Mouse (Mus musculus) small intestine, adult 2 months (tissue): ENCODE data around the gene Hist1h2an. TPM values are rescaled to one million over a fixed set of nuclear protein-coding genes. Genes with fewer than 3 reads are reported as not detected.
"Not testable (repeated sequence)": the region's sequence is repeated elsewhere in the genome, so short reads cannot be mapped to it uniquely, and the experiment has no call there.

ENCODE experiments used
- H3K27ac ChIP-seq: fragments of 200-500 bp; 2 replicates; pipeline ENCODE4 v1.5.1; 2012; ENCODE audit warnings: low read depth, low read length, control low read depth, inconsistent platforms; ENCODE audit not compliant: insufficient read depth
- H3K27me3 ChIP-seq: fragments of 200-500 bp; 2 replicates; pipeline ENCODE4 v1.6.1; 2012; ENCODE audit warnings: mild to moderate bottlenecking, moderate library complexity, low read length, inconsistent platforms; ENCODE audit not compliant: control insufficient read depth, insufficient read depth
- H3K36me3 ChIP-seq: fragments of 200-500 bp; 2 replicates; pipeline ENCODE4 v1.6.1; 2012; ENCODE audit warnings: mild to moderate bottlenecking, low read length, control low read depth, inconsistent platforms; ENCODE audit not compliant: control insufficient read depth, insufficient read depth
- H3K4me1 ChIP-seq: fragments of 200-500 bp; 2 replicates; pipeline ENCODE4 v1.6.1; 2012; ENCODE audit warnings: low read length, inconsistent platforms, mixed read lengths; ENCODE audit not compliant: control insufficient read depth, insufficient read depth, insufficient read length
- H3K4me3 ChIP-seq: fragments of 200-500 bp; 2 replicates; pipeline ENCODE4 v1.5.1; 2012; ENCODE audit warnings: low read depth, mild to moderate bottlenecking, control low read depth, inconsistent platforms, low read length, moderate library complexity
- CTCF ChIP-seq: fragments of 200-500 bp; IDR thresholded peaks from 2 replicates; pipeline ENCODE4 v1.5.1; 2012; ENCODE audit warnings: low read depth, mild to moderate bottlenecking, control low read depth, inconsistent platforms, low read length, moderate library complexity, mixed read lengths; ENCODE audit not compliant: insufficient replicate concordance, insufficient read length; ENCODE audit errors: extremely low read depth
- POLR2A ChIP-seq: fragments of 200-500 bp; IDR thresholded peaks from 2 replicates; pipeline ENCODE4 v1.6.1; 2012; ENCODE audit warnings: low read depth, mild to moderate bottlenecking, control low read depth, inconsistent platforms, low read length, moderate library complexity
- WGBS: fragments of 180-500 bp; shearing (Covaris S2); methylation state at CpG from one replicate; pipeline ENCODE4 v1.1.7; 2018; 5-methylcytosine and 5-hydroxymethylcytosine counted together
- polyA plus RNA-seq: library from polyadenylated mRNA; depleted of rRNA; stranded (reverse); fragments of >200 nt; gene quantifications from 2 replicates; pipeline ENCODE4 v1.2.3, GENCODE M21; 2012

Hist1h2an gene
- polyA plus RNA-seq, 1 experiment = 67.8 TPM

- no peaks in the 10 kb centered on the region for H3K36me3 ChIP-seq
- TF ChIP-seq CTCF (no peak), POLR2A (no peak)
- H3K4me3 ChIP-seq = peak overlapping the region; percentile 75
- H3K27ac ChIP-seq = peak overlapping the region; percentile 84
- peaks cover 6% of the 10 kb centered on the region; the same call in 1 of the 2 replicates for H3K4me1 ChIP-seq
- no peaks in the 10 kb centered on the region for H3K27me3 ChIP-seq
- WGBS = 1% methylated on average over 33 of the region's 33 CpGs
Observed at GRCm38 (mm10) chr13:21778814-21779766, 7.9 kb downstream of the Hist1h2an start.

- TF ChIP-seq CTCF = no peak
- no peak for TF ChIP-seq POLR2A
- Histone ChIP-seq H3K36me3 (no peaks in the 10 kb centered on the region), H3K27ac (no peak overlapping the region), H3K4me1 (peaks cover 3% of the 10 kb centered on the region; the same call in 1 of the 2 replicates), H3K4me3 (no peak overlapping the region), H3K27me3 (no peaks in the 10 kb centered on the region)
- 67% methylated on average over 1 of the region's 1 CpGs for whole genome bisulfite sequencing
Observed at GRCm38 (mm10) chr13:21755707-21756106, 31.3 kb downstream of the Hist1h2an start.

- WGBS = under 1% methylated on average over 25 of the region's 26 CpGs
Observed at GRCm38 (mm10) chr13:21754294-21755001, 32.6 kb downstream of the Hist1h2an start.

DNA sequence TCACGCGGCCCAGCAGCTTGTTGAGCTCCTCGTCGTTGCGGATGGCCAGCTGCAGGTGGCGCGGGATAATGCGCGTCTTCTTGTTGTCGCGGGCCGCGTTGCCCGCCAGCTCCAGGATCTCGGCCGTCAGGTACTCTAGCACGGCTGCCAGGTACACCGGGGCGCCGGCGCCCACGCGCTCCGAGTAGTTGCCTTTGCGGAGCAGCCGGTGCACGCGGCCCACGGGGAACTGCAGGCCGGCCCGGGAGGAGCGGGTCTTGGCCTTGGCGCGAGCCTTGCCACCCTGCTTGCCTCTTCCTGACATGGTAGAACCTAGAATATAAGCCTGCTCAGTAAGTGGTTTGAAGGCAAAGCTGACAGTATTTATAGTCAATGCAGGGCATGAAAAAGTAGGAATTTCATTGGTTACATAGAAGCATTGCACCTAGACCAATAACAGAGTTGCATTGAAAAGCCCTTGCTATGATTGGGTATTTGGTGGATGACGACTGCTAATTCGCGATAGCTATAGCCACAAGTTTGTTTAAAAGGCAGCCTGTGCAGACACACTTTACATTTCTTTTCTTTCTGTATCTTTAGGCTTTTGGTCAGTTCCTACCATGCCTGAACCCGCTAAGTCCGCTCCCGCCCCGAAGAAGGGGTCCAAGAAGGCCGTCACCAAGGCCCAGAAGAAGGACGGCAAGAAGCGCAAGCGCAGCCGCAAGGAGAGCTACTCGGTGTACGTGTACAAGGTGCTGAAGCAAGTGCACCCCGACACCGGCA, 33.3 kb downstream of the Hist1h2an start, which contains the start of the genes Hist1h2ak and Hist1h2bn:
Gene Hist1h2ak (minus strand): TSS at position 304 of the 762 bp plus-strand sequence.
Gene Hist1h2bn (plus strand): TSS at position 600 of the 762 bp plus-strand sequence.
- peak within 1 kb of the TSS; percentile 70 for H3K4me3 ChIP-seq
- H3K27ac ChIP-seq = peak within 1 kb of the TSS; percentile 80
- WGBS = under 1% methylated on average over 48 of the region's 50 CpGs
- not testable (repeated sequence) for H3K36me3 ChIP-seq, H3K27me3 ChIP-seq, H3K4me1 ChIP-seq
- TF ChIP-seq POLR2A = peak; percentile 67

More at GRCm38 (mm10) chr13:21754294-21755001, 32.6 kb downstream of the Hist1h2an start:
- not testable (repeated sequence) for H3K4me1 ChIP-seq, H3K36me3 ChIP-seq, H3K27me3 ChIP-seq
- H3K4me3 ChIP-seq = peak overlapping the region; percentile 70
- H3K27ac ChIP-seq = peak overlapping the region; percentile 80

GRCm38 (mm10) chr13:21753051-21753523, 33.9 kb downstream of the Hist1h2an start:
- no peaks in the 10 kb centered on the region for H3K36me3 ChIP-seq
- H3K27me3 ChIP-seq = no peaks in the 10 kb centered on the region
- H3K4me3 ChIP-seq = peak overlapping the region; percentile 61
- H3K4me1 ChIP-seq = no peaks in the 10 kb centered on the region; the same call in 1 of the 2 replicates
- WGBS = 5% methylated on average over 10 of the region's 10 CpGs
- peak overlapping the region; percentile 72 for H3K27ac ChIP-seq
- TF ChIP-seq POLR2A (no peak), CTCF (no peak)

- Histone ChIP-seq H3K4me3 (no peak overlapping the region), H3K36me3 (no peaks in the 10 kb centered on the region), H3K27ac (no peak overlapping the region), H3K4me1 (peaks cover 2% of the 10 kb centered on the region; the same call in 1 of the 2 replicates), H3K27me3 (no peaks in the 10 kb centered on the region)
- WGBS = 43% methylated on average over 3 of the region's 3 CpGs
- TF ChIP-seq CTCF (no peak), POLR2A (no peak)
Observed at GRCm38 (mm10) chr13:21752356-21752755, 34.7 kb downstream of the Hist1h2an start.
